Mouse (Mus musculus) induced T-regulatory cell, adult 2 months (primary cell): ENCODE results near the gene Tlr13.

Experiments used
- DNase-seq: peaks from one replicate; pipeline ENCODE4 v3.0.0-alpha.2; 2012; ENCODE audit warnings: low read depth

Tlr13 gene

GRCm38 (mm10) chrX:106142936-106143335 lies at the start of gene Tlr13:
Gene Tlr13 (plus strand): TSS chrX:106143204.
- no peak for DNase-seq

- peak; percentile 9 for DNase-seq
These were observed 37.5 kb upstream of the Tlr13 start for GRCm38 (mm10) chrX:106105464-106105863.

GRCm38 (mm10) chrX:106113881-106114280 lies 29.1 kb upstream of the Tlr13 start:
- no peak for DNase-seq

- no peak for DNase-seq
These were observed 28.3 kb upstream of the Tlr13 start for GRCm38 (mm10) chrX:106114674-106115073.

- no peak for DNase-seq
These were observed 20.2 kb upstream of the Tlr13 start for GRCm38 (mm10) chrX:106122823-106123222.

- DNase-seq: no peak
These were observed 14.7 kb upstream of the Tlr13 start for GRCm38 (mm10) chrX:106128283-106128682.

- DNase-seq: no peak
These were observed 13.1 kb upstream of the Tlr13 start for GRCm38 (mm10) chrX:106129877-106130276.

GRCm38 (mm10) chrX:106134916-106135315 lies 8.1 kb upstream of the Tlr13 start:
- peak; percentile 4 for DNase-seq

- peak; percentile 52 for DNase-seq
These were observed 7.5 kb upstream of the Tlr13 start for GRCm38 (mm10) chrX:106135484-106135883.

GRCm38 (mm10) chrX:106135916-106136575 lies 7.0 kb upstream of the Tlr13 start:
- DNase-seq: peak; percentile 50

GRCm38 (mm10) chrX:106139309-106140070 lies 3.5 kb upstream of the Tlr13 start:
- peak; percentile 4 for DNase-seq

- DNase-seq: no peak
These were observed 5.2 kb downstream of the Tlr13 start for GRCm38 (mm10) chrX:106148185-106148584.

- no peak for DNase-seq
These were observed 6.5 kb downstream of the Tlr13 start for GRCm38 (mm10) chrX:106149460-106149859.

GRCm38 (mm10) chrX:106154180-106154586 lies 11.2 kb downstream of the Tlr13 start:
- DNase-seq: no peak

- DNase-seq: no peak
These were observed 12.9 kb downstream of the Tlr13 start for GRCm38 (mm10) chrX:106155892-106156291.

- DNase-seq: peak; percentile 16
These were observed 21.0 kb downstream of the Tlr13 start for GRCm38 (mm10) chrX:106163995-106164394.

- DNase-seq: no peak
These were observed 21.6 kb downstream of the Tlr13 start for GRCm38 (mm10) chrX:106164555-106164954.

- peak; percentile 28 for DNase-seq
These were observed 22.1 kb downstream of the Tlr13 start for GRCm38 (mm10) chrX:106165089-106165488.

GRCm38 (mm10) chrX:106171106-106171852 lies 28.3 kb downstream of the Tlr13 start:
- peak; percentile 86 for DNase-seq

GRCm38 (mm10) chrX:106171853-106172154 lies 28.8 kb downstream of the Tlr13 start:
- DNase-seq: peak; percentile 42

GRCm38 (mm10) chrX:106176331-106176730 lies 33.3 kb downstream of the Tlr13 start:
- no peak for DNase-seq

GRCm38 (mm10) chrX:106184279-106184678 lies 41.3 kb downstream of the Tlr13 start:
- DNase-seq: no peak

- DNase-seq: no peak
These were observed 42.7 kb downstream of the Tlr13 start for GRCm38 (mm10) chrX:106185706-106186105.
